Mouse (Mus musculus): ENCODE data around the gene Gbgt1.

DNA sequence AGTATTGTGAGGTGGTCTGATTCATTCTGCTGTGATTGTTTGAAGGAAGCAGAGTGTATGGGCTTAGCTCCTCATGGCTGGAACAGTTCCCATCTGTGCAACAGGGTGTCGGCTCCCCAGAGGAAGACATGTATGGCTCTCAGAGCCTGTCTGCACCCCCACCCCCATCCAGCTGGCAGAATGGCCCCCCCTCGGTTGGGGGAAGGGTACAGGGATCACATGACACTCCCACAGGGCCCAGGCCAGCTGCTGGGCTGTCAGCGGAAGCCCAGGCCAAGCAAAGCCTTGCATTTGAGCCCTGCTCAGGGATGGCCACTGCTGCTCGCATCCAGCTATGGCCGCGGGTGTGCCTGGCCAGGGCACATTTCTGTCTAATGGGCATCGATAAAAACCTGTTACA is 42.5 kb downstream of the Gbgt1 start:
- TF ChIP-seq CTCF (IDR thresholded peaks at IDR 0.05; ENCODE audit: borderline replicate concordance, control insufficient read depth, extremely low read depth, insufficient read depth, low read length, poor library complexity) (no peak), POLR2A (IDR thresholded peaks at IDR 0.05; ENCODE audit: control insufficient read depth, extremely low read depth, insufficient read depth, low read length, poor library complexity) (no peak)

Measured in thymus, adult 2 months (tissue).